Mouse (Mus musculus): ENCODE measurements at regions not wholly inside any gene's neighbourhood (a gene's known extent, or its start where the extent isn't known, plus 50 kb on each side); places are given as distances from the start of the nearest gene placed in this dataset.

DNA sequence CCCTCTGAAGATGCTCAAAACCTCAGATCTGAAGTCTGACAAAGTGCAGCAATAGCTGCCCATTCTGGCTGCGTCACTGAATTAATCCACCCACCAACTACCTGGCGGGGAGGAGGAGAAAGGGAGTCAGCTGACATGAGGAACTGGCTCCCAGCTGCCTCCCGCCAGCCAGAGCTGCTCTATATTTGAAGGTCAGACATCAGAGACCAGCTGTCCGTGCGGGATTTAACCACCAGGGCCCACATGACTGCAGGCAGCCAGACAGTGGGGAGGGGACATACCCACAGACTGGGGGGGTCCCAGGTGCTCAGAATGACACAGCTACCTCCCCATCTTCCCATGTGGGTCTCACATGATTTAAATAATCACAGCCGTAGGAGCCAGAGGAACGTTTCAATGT, 94.8 kb upstream of the Aldh1b1 start:
- peak in 1 of 2 experiments; percentile 14 for DNase-seq

GRCm38 (mm10) chr4:45699601-45700000, 99.2 kb upstream of the Aldh1b1 start:
- DNase-seq = no peak

- DNase-seq = no peak
These were observed 103.6 kb upstream of the Aldh1b1 start for GRCm38 (mm10) chr4:45695239-45695638.

DNA sequence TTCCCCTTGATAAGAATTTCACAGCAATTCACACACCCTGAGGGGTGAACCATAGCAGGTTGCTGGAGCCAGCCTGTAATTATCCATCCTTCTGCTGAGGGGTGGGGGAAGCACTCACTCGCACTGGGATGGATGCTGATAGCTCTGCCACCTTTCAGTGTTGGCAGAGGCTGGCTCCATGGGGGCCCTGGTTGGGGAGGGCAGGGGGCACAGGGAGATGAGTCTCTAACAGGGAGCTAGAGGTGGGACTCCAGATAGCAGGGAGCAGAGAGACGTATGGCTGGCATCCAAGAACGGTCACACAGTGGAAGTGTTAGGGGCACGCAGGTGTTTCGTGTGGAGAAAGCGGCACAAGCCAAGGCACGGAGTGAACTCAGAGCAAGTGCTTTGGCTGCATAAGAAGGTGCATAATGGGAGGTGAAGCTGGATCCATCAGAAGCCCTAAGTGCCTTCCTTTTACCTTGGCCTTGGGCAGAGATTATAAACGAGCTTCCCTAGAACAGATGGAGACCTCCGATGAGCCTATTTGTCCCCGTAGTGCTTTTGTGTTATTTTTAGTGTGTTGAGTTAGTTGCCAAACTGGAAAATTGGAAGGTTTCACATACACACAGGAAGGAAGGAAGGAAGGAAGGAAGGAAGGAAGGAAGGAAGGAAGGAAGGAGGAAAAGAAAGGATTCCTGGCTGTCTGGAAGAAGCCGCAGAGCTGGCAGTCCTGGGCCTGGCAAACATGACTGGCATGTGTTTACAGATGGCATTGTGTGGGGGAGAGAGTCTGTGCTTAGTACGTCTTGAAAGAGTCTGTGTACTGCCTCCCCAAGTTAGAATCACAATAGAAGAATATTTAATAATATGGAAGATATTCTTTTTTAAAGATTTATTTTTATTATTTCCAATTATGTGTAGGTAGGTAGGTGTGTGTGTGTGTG, 108.6 kb upstream of the Aldh1b1 start:
- DNase-seq = peak; percentile 83 to 90

DNA sequence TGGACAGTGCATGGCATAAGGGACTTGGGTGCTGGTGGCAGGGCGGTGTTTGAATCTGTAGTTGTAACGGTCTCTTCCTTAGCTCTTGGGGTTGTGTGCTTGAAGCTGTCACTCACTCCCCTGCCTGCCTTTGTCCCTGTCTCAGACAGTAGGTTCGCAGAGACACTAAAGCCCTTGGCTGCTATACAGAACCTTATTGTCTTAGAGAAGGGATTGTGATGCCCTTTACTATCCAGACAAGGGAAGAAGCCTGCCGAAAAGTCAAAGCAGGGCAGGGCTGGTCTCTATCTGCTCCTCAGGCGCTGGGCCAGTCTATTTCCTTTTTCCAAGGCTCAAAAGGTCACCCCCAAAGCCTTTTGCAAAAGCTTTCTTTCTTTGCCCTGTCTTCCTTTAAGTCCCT, 109.2 kb upstream of the Aldh1b1 start:
- DNase-seq = no peak

- DNase-seq = no peak
These were observed 110.6 kb upstream of the Aldh1b1 start for GRCm38 (mm10) chr4:45688233-45688632.

DNA sequence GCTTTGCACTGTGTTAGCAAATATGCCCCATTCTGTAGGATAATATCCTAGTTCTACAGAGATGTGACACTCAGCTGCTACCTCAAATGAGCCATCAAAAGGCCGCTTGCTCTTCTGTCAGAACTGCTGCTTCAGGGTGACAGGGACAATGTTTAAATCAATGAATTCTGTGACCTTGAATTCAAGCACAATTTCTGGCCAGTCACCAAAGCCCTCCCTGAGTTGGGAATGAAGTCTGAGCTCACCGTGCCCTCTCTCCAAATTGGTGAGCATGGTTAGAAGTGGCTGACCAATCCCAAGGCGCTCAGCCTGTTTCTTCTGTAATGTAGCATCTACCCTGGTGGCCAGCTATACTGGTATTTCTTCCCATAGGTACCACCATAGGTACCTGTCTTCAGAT, 113.8 kb upstream of the Aldh1b1 start:
- no peak for DNase-seq

- DNase-seq = peak in 1 of 2 experiments; percentile 29
These were observed 115.6 kb upstream of the Aldh1b1 start for GRCm38 (mm10) chr4:45683205-45683604.

DNA sequence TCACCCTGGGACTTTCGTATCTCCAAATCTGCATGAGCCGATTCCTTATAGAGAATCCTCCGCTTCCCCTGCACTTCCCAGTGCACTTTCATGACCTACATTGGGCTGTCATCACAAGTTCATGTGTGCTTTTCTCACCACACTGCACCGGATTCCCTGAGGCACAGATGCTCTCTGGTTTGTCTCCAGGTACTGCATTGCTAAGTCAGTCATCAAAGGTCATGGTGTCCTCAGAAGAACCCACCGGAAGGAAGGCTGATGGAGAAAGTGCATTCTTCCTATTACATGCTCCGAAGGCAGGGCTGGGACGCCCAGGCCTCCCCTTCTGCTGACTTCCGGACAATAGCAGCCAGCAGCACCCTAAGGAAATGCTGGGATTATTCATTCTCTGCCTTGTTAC, 116.1 kb upstream of the Aldh1b1 start:
- DNase-seq = no peak

DNA sequence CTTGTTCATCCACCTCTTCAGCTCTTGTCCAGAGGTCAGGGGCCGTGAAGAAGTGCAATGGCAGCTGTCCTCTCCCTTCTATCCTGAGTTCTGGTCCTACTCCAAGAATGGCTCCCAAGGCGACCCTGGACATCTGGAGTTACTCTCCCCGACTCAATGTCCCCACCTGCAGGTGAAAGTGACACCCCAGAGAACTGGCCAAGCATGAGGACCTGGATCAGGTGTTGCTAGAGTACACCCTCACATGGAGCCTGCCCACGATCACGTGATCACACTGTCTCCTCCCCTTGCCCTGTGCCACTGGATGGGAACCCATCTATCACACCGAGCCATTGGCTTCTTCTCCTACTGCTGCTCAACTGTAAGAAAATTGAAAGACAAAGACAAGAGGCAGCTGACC, 122.7 kb upstream of the Aldh1b1 start:
- DNase-seq = peak in 1 of 2 experiments; percentile 36

DNA sequence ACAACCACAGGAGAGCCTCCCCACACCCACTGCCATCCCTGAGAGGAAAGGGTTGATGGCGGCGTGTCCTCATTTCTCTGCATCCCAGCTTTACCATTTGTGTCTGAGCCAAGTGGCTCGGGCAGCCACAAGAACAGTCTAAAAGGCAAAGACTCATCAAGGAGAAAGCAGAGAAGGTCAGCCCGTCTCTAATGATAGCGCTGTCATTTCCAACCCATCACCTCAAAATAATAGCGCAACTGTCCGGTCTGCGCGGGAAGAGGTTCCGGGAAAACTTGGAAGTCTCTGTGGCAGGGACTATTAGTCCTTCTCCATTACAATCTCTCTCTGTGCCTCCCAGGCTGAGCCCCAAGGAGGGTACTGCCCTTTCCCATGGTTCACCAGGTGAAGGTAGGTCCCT, 124.5 kb upstream of the Aldh1b1 start:
- no peak for DNase-seq

GRCm38 (mm10) chr4:45673081-45673819, 125.6 kb upstream of the Aldh1b1 start:
- DNase-seq = no peak

DNA sequence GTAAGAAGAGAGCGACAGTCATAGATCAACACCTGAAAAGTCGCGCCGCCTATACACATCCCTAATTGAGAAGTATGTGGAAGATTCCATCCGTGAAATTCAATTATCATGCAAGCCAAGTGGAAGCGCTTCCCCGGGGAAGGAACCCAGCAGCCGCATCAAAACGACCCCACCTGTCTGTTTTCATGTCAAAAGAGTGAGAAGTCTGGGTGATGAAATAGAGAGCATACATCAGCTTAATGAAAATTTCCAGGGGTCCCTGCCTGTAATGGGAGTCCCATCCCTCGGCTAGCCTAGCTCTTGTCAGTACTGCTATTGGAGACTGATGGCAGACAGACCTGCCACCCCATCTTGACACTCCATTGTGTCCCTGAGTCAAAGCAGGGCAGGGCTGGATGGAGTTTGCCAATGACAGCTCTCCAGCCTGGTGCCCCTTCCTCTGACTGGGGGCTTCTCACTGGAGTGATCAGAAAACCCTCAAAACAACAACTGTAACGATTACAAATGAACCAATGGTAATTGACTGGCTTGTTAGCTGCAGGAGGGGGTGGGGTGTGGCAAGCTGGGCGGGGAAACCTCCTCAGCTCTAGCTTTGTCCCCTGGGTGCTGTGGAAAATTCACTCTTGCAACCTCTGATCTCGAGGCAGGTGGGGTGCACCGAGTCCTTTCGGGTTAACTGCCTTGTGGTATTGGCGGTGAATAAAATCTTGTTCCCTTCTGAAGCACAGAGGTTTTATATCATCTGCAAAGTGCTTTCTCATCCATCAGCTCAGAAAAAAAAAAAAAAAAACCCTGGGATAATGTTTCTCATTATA, 126.4 kb upstream of the Aldh1b1 start:
- peak in 1 of 2 experiments; percentile 21 for DNase-seq

DNA sequence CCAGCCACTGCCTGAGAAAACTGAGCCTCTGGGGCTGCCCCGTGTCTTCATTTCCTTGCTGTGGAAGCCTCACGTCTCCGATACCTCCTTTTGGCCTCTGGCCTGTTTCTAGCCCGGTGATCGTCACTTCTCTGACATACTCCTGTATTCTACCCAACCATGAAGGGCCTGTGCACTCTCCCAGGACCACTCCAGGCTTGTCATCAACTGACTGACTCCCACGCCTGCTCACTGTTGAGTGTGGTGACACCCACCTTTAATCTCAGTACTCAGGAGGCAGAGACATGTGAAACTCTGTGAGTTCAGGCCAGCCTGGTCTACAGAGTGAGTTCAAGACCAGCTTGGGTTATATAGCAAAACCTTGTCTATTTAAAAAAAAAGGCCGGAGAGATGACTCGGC, 132.1 kb upstream of the Shb start:
- DNase-seq = no peak

DNA sequence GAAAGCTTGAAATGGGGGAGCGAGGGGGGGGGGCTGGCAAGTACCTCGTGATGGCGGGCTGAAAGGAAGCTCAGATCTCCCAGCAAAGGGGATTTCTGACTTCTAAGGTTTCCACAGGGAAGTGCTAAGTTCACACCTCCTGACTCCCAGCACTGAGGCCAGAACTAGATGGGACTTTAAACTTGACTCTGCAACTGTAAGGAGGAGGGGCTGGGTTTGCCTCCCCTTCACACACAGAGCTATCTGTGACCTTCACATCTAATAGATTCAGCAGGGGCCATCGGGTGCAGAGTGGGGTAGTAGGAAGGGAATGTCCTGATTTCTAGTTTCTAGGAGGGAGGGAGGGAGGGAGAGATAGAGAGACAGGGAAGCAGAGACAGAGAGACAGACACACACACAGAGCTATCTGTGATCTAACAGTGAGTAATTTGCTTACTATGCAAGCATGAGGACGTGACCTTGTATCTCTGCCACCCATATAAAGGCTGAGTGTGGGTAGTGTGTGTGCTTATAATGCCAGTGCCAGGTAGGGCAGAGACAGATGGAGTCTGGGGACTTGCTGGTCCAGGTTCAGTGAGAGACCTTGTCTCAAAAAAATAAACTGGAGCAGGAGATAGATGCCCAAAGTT, 125.2 kb upstream of the Shb start:
- no peak for DNase-seq

- no peak for DNase-seq
These were observed 123.5 kb upstream of the Shb start for GRCm38 (mm10) chr4:45655780-45656179.

GRCm38 (mm10) chr4:45654804-45655155, 122.5 kb upstream of the Shb start:
- DNase-seq = no peak

DNA sequence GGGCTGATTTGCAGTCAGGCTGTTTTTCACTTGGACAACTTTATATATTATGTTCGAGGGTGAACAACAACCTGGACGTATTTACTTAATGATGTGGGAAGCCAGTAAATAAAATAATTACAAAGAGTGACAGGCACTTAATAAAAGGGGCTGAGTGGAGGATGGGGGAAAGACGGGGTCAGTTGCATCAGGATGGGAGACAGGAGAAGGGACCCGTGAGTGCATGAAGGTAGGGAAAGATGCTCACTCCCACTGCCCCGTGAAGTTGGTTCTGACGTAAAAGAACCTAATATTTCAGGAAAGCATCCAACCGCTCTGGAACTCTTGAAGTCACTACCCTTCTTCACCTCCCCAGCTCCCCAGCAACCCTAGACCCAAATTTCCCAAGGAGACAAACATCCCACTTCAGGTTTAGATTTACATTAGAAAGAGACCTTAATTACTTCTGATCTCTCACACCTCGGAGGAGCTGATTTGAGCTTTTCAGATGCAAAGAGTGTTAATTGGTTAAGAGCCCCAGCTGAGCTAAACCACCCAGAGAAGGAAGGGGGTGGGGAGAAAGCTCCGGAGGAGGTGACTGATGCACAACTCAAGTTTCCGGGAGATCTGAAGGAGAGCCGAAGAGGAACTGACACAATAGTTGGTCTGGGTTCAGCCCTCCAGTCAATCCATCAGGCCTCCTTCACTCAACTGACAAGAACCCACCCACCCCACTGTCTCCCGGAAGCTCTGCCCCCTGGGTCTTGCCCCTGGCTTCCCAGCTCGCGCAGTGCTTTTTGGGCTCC, 121.9 kb upstream of the Shb start:
- no peak for DNase-seq

GRCm38 (mm10) chr4:45648884-45649577, 116.8 kb upstream of the Shb start:
- no peak for DNase-seq

GRCm38 (mm10) chr4:45647514-45647913, 115.2 kb upstream of the Shb start:
- DNase-seq = no peak

- DNase-seq = no peak
These were observed 110.3 kb upstream of the Shb start for GRCm38 (mm10) chr4:45642604-45643003.
